Comparison of ENCODE assay signal across 9 mouse cellular contexts in the genomic region with DNA sequence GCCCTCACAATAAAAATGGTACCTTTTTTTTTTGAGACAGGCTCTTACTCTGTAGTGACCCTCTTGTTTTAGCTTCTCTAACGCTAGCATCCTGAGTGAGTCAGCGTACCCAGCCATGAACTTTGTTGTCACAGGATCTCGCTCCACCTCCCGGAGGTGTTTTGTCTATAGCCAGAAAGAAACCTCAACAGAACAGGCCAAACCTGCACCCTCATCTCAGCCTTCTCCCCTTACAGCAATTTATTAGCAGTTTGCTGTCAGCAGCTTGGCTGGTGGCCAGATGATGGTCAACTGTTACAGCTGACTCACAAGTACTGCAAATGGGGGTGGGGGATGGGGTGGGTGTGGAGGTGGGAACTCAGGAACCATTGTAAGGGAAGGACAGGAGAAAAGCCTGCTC. TPM values are rescaled to one million over a fixed set of nuclear protein-coding genes. Genes with fewer than 3 reads are reported as not detected.
DNase-seq lines count a peak whose midpoint lies in the region; ATAC-seq and TF ChIP-seq lines count a peak whose summit lies in the region.
"Had no signal": no experiment of that assay in that cellular context is flagged by ENCODE, and none has a peak within 500 bp of the region (broad histone marks: within the 10 kb centered on the region; RNA-seq: fewer than 3 reads in every experiment).

No protein-coding gene starts in this region.

- no peak for TF ChIP-seq CTCF in kidney, adult 2 months (conservative IDR thresholded peaks at IDR 0.05; ENCODE audit: insufficient read depth, insufficient read length, low read depth, low read length)

- H3K27me3 ChIP-seq in kidney, adult 2 months (replicated peaks; ENCODE audit: control insufficient read depth, insufficient read depth, low read length): no peaks in the 10 kb centered on the region
- no peaks in the 10 kb centered on the region for H3K27me3 ChIP-seq in kidney, embryonic 15.5 days

- H3K4me1 ChIP-seq in kidney, adult 2 months (ENCODE audit: control insufficient read depth, insufficient read depth, low read length): no peaks in the 10 kb centered on the region; the same call in 1 of the 2 replicates
- H3K4me1 ChIP-seq in kidney, embryonic 15.5 days: peaks cover 20% of the 10 kb centered on the region

- peak; percentile 64 for DNase-seq in kidney, adult 2 months
- peak; percentile 96 for DNase-seq in MN1 (ENCODE audit: low spot score)
- DNase-seq in brain, adult 2 months (ENCODE audit: low read depth, low spot score): peak; percentile 78
- DNase-seq in frontal cortex, adult 2 months (ENCODE audit: extremely low spot score in 1 of 2, low spot score in 1 of 2): no peak
- DNase-seq in spleen, postnatal 36 days (ENCODE audit: low spot score in 2 of 2): no peak

- H3K9ac ChIP-seq in kidney, embryonic 15.5 days: no peak overlapping the region

- 0 out of 2 replicates have a peak, but pooled peaks cover 2% of the 10 kb centered on the region for H3K9me3 ChIP-seq in kidney, embryonic 15.5 days (replicated peaks)

- peaks cover 2% of the 10 kb centered on the region; the same call in 1 of the 2 replicates for H3K36me3 ChIP-seq in kidney, adult 2 months (ENCODE audit: control insufficient read depth, insufficient read depth, low read length)
- peaks cover 77% of the 10 kb centered on the region for H3K36me3 ChIP-seq in kidney, embryonic 15.5 days

- ATAC-seq in kidney, embryonic 15.5 days (replicated peaks; ENCODE audit: low FRiP score): no peak
- 0 out of 2 replicates have a peak, but pooled peaks have one; percentile 2 for ATAC-seq in megakaryocyte, adult 5-6 weeks (ENCODE audit: poor library complexity, severe bottlenecking)
- ATAC-seq in frontal cortex, adult (ENCODE audit: low TSS enrichment): no peak

- no peak overlapping the region for H3K27ac ChIP-seq in kidney, adult 2 months (ENCODE audit: insufficient read depth, low read depth, low read length)
- no peak overlapping the region for H3K27ac ChIP-seq in kidney, embryonic 15.5 days

- TF ChIP-seq POLR2A in kidney, adult 2 months (IDR thresholded peaks at IDR 0.05; ENCODE audit: low read depth, low read length): no peak

- no peak overlapping the region for H3K4me2 ChIP-seq in kidney, embryonic 15.5 days

- H3K4me3 ChIP-seq in kidney, adult 2 months (ENCODE audit: insufficient read depth, low read depth, low read length): no peak overlapping the region
- no peak overlapping the region for H3K4me3 ChIP-seq in kidney, embryonic 15.5 days (replicated peaks)

- 47% methylated on average over 4 of the region's 4 CpGs for WGBS in kidney, adult 2 months
- WGBS in kidney, embryonic 15.5 days: 62% methylated on average over 4 of the region's 4 CpGs

RNA-seq across cellular contexts. Expression of gene Hjurp, which starts 15.2 kb away (rescaled TPM):
- 12.8 and 14.5 TPM in 2 replicates for polyA plus RNA-seq in kidney, adult 2 months (2012; rRNA removed)
- polyA plus RNA-seq in kidney, embryonic 15.5 days (2015; fragmentation: Nextera tagmentation; extraction: Ambion mirVana): 162 and 175 TPM in 2 replicates
- 99.8 and 112 TPM in 2 replicates for total RNA-seq in megakaryocyte, adult 5-6 weeks (2015)
- total RNA-seq in megakaryocyte, adult 5-6 weeks (2017): 174 and 189 TPM in 2 replicates
- polyA plus RNA-seq in frontal cortex, adult 2 months (2012; rRNA removed): 56.1 and 61.2 TPM in 2 replicates

RNA-seq across cellular contexts. Expression of gene Trpm8, which starts 15.2 kb away (rescaled TPM):
- not detected in 2 replicates for polyA plus RNA-seq in kidney, adult 2 months (2012; rRNA removed)
- not detected in 2 replicates for polyA plus RNA-seq in kidney, embryonic 15.5 days (2015; fragmentation: Nextera tagmentation; extraction: Ambion mirVana)
- total RNA-seq in megakaryocyte, adult 5-6 weeks (2015): not detected in 2 replicates
- total RNA-seq in megakaryocyte, adult 5-6 weeks (2017): not detected in 2 replicates
- polyA plus RNA-seq in frontal cortex, adult 2 months (2012; rRNA removed): 0.02 TPM in 2 replicates
- polyA plus RNA-seq: liver, embryonic 16.5 days had no signal

RNA-seq across cellular contexts. Expression of gene Mroh2a, which starts 35.5 kb away (rescaled TPM):
- 0.08 TPM in 2 replicates for polyA plus RNA-seq in kidney, adult 2 months (2012; rRNA removed)
- polyA plus RNA-seq in kidney, embryonic 15.5 days (2015; fragmentation: Nextera tagmentation; extraction: Ambion mirVana): 1.3 and 1.8 TPM in 2 replicates
- total RNA-seq in megakaryocyte, adult 5-6 weeks (2015): 0.47 and 1.2 TPM in 2 replicates
- 0.28 and 0.37 TPM in 2 replicates for total RNA-seq in megakaryocyte, adult 5-6 weeks (2017)
- 0.02 and 0.19 TPM in 2 replicates for polyA plus RNA-seq in frontal cortex, adult 2 months (2012; rRNA removed)

RNA-seq across cellular contexts. Expression of gene Ugt1a1, which starts 50.5 kb away (rescaled TPM):
- polyA plus RNA-seq in kidney, adult 2 months (2012; rRNA removed): 25.5 and 31.7 TPM in 2 replicates
- 1.2 and 1.8 TPM in 2 replicates for polyA plus RNA-seq in kidney, embryonic 15.5 days (2015; fragmentation: Nextera tagmentation; extraction: Ambion mirVana)
- 0.29 and 1.1 TPM in 2 replicates for total RNA-seq in megakaryocyte, adult 5-6 weeks (2015)
- 0.37 TPM in 1 of 2 replicates, not detected in the other for total RNA-seq in megakaryocyte, adult 5-6 weeks (2017)
- polyA plus RNA-seq in frontal cortex, adult 2 months (2012; rRNA removed): 0.06 TPM in 2 replicates

RNA-seq across cellular contexts. Expression of gene Dnajb3, which starts 56.7 kb away (rescaled TPM):
- 1.6 and 1.9 TPM in 2 replicates for polyA plus RNA-seq in kidney, adult 2 months (2012; rRNA removed)
- 10.7 TPM in 2 replicates for polyA plus RNA-seq in kidney, embryonic 15.5 days (2015; fragmentation: Nextera tagmentation; extraction: Ambion mirVana)
- total RNA-seq in megakaryocyte, adult 5-6 weeks (2015): 0.66 TPM in 1 of 2 replicates, not detected in the other
- total RNA-seq in megakaryocyte, adult 5-6 weeks (2017): not detected in 2 replicates
- 1.9 and 2.6 TPM in 2 replicates for polyA plus RNA-seq in frontal cortex, adult 2 months (2012; rRNA removed)

Comparison
In these comparisons a context has a peak if more than half of its experiments do, and no peak if none do; other contexts are left out.
1. DNase-seq: peak in kidney, adult 2 months (single experiment), MN1 (single experiment) and brain, adult 2 months (single experiment); none in frontal cortex, adult 2 months (0 of 2) and spleen, postnatal 36 days (0 of 2).